Mouse (Mus musculus): ENCODE measurements around the gene Galnt17.

The Galnt17 gene

GRCm38 (mm10) chr5:131239813-131240212 is 68.5 kb downstream of the Galnt17 start:
- DNase-seq, result no peak

GRCm38 (mm10) chr5:131236906-131237305 is 71.4 kb downstream of the Galnt17 start:
- DNase-seq, result no peak

GRCm38 (mm10) chr5:131233828-131234227 is 74.5 kb downstream of the Galnt17 start:
- DNase-seq, result no peak

GRCm38 (mm10) chr5:131231060-131231459 is 77.2 kb downstream of the Galnt17 start:
- no peak for DNase-seq

DNA sequence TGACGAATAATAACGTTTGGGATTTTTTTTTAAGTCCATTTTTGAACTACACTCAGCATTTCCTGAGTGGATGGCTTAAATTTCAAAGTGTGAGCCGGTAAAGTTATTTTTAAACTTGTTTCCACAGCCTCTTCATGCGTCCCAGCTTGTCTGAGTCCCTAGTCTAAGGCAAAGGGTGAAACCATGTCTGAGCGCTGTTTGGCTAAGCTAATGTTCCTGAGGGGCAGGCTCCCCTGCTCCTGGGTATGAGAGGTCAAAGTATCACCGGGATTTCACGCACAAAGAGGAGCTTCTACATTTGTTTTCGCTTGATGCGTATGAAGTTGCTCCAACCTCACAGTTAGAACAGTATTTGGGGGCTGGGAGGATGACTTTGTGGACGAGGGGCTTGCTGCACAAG is 78.6 kb downstream of the Galnt17 start:
- no peak for DNase-seq

DNA sequence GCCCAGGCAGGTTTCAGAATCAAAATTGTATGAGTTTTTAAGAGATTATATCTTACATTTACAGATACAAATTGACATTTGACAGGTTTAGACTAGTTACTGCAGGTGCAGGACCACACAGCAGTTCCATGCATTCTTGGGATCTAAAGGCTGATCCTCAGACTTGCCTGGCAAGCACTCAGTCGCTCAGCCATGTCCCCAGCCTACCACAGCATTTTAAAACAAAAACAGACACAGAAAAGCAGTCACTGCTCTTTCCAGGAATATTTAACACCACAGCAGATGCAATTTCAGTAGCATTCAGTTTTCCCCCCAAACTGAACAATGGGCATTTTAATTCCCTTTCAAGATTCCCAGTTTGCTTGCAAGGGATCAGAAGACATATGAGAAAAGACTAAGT is 84.9 kb downstream of the Galnt17 start:
- DNase-seq, result no peak

- DNase-seq, result no peak
Measured at GRCm38 (mm10) chr5:131222498-131223244, 85.6 kb downstream of the Galnt17 start.

GRCm38 (mm10) chr5:131218221-131218620 is 90.1 kb downstream of the Galnt17 start:
- no peak for DNase-seq

DNA sequence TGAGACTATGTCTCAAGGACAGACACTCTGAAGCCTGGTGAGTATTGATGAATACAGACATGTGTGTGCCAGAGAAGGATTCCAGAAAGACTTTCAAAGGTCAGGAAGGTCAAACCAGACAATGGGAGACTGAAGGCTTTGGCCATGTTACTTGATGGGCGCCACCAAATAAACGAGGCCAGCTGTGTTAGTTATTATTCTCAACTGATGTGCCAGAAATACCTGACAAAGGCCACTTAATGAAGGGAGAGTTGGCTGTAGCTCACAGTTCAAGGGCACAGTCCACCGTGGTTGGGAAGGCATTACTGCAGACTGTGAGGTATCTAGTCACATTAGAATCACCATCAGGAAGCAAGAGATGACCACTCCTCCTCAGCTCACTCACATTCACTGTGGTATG is 96.7 kb downstream of the Galnt17 start:
- DNase-seq, result no peak

- DNase-seq, result no peak
Measured at GRCm38 (mm10) chr5:131201146-131201545, 107.2 kb downstream of the Galnt17 start.

DNA sequence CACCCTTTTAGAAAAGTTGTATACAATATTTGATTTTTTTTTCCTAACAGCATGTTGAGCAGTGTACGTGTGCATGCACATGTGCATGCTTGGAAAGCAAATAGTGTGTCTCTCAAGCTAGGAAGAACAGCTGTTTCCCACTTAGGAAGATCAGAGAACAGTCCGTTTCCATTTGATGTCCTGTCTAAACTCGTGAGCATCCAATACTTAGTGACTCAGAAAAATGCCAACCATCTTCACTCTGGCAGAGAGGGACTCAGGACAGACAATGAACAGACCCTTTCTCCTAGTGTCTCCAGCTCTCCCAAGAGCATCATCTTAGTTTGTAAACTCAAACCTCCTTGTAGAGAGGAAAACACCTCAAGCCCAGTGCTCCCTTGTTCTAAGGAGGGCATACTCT is 116.0 kb downstream of the Galnt17 start:
- DNase-seq, result no peak

- DNase-seq, result no peak
Measured at GRCm38 (mm10) chr5:131184566-131184965, 123.7 kb downstream of the Galnt17 start.

GRCm38 (mm10) chr5:131181231-131181630 is 127.1 kb downstream of the Galnt17 start:
- DNase-seq, result no peak

- no peak for DNase-seq
Measured at GRCm38 (mm10) chr5:131180756-131181155, 127.5 kb downstream of the Galnt17 start.

GRCm38 (mm10) chr5:131177851-131178250 is 130.4 kb downstream of the Galnt17 start:
- DNase-seq, result no peak

DNA sequence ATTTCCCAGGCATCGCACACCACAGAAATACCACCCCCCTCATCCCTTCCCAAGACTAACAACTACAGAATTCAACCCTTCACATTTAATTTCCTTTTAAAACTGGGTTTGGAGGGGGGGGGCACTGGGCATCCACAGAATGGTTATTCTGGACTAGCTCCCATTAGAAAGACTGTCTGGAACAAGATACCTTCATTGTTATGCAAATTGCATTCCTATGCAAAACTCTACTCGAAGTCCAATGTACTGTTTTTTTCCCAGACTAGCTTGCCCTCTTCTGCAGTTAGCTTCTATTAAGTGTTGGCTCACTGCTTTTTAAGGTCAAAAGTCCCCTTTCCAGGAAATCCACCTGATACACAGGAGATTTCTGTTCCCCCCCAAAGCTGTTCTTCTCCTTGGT is 131.1 kb downstream of the Galnt17 start:
- DNase-seq, result no peak

DNA sequence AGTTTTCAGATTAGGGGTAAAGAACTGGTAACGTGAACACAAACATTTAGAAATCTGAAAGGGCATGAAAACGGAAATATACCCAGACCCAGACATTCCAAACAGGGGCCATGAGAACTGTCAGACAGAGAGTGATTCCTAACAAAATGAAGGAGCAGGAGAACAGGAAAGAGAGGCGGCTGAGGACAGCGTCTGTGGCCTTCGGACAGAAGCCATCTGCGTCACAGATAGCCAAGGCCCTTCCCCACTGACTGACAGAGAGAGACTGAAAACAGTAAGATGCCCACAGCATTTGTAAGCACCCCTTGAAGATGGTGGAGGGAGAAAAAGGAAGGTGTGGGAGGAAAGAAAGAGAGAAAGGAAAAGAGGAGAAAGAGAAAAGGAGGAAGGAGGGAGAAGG is 139.1 kb downstream of the Galnt17 start:
- no peak for DNase-seq

- DNase-seq, result no peak
Measured at GRCm38 (mm10) chr5:131167366-131167765, 140.9 kb downstream of the Galnt17 start.

DNA sequence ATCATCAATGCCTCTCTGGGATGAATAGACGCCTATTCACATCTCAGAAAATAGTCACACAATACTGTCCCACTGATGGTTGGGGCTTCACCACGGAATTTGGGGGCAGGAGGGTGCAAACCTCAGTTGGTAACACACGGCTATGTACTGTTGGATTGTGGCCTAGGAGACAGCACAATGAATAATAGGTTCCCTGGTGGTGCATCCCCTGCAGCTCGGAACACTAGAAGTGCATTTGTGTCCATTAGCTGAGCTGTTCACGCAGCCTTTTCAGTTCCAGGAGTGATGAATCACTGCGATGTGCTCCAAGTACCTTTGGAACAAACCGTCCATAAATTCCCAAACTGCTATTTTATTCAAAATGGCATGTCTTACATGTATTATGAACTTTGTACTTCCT is 142.6 kb downstream of the Galnt17 start:
- DNase-seq, result no peak

GRCm38 (mm10) chr5:131157866-131158265 is 150.4 kb downstream of the Galnt17 start:
- DNase-seq, result no peak

- DNase-seq, result no peak
Measured at GRCm38 (mm10) chr5:131156323-131156722, 152.0 kb downstream of the Galnt17 start.

- no peak for DNase-seq
Measured at GRCm38 (mm10) chr5:131142606-131143005, 165.7 kb downstream of the Galnt17 start.

GRCm38 (mm10) chr5:131134809-131135208 is 173.5 kb downstream of the Galnt17 start:
- DNase-seq, result no peak

- no peak for DNase-seq
Measured at GRCm38 (mm10) chr5:131120296-131120840, 187.9 kb downstream of the Galnt17 start.

- no peak for DNase-seq
Measured at GRCm38 (mm10) chr5:131119896-131120295, 188.4 kb downstream of the Galnt17 start.
